Mouse (Mus musculus) bone marrow macrophage, adult 2 months (primary cell): ENCODE results near the gene Zfp784.

Experiments
- CTCF ChIP-seq: IDR thresholded peaks from 2 replicates; pipeline ENCODE4 v1.5.1; 2012; ENCODE audit warnings: low read depth, mild to moderate bottlenecking, low read length, moderate library complexity
- POLR2A ChIP-seq: IDR thresholded peaks from 2 replicates; pipeline ENCODE4 v1.6.1; 2012; ENCODE audit warnings: mild to moderate bottlenecking, low read depth, low read length, borderline replicate concordance

DNA sequence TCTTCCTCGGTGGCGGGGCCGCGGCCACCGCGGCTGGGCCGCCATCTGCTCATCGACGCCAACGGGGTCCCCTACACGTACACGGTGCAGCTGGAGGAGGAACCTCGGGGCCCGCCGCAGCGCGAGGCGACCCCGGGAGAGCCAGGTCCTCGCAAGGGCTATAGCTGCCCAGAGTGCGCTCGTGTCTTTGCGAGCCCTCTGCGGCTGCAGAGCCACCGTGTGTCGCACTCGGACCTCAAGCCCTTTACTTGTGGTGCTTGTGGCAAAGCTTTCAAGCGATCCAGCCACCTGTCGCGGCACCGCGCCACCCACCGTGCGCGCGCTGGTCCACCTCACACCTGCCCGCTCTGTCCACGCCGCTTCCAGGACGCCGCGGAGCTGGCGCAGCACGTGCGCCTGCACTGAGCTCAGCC is 14.7 kb upstream of the Zfp784 start:
- TF ChIP-seq CTCF (no peak), POLR2A (no peak)
